Mouse (Mus musculus) liver, embryonic 11.5 days (tissue): Measurements from ENCODE around the gene Igfbp6. TPM values are rescaled to one million over a fixed set of nuclear protein-coding genes. Genes with fewer than 3 reads are reported as not detected.

Source experiments
- ATAC-seq: fragments of 200-750 bp; cut with Nextera tagmentation; replicated peaks from 2 replicates; pipeline ENCODE4 v1.8.0; 2017; ENCODE audit warnings: moderate number of reproducible peaks, mild to moderate bottlenecking, moderate TSS enrichment, moderate library complexity; ENCODE audit not compliant: low FRiP score
- DNase-seq: peaks from one replicate; pipeline ENCODE4 v3.0.0-alpha.2; 2017; ENCODE audit warnings: low spot score
- H3K27ac ChIP-seq: fragments of 300-500 bp; sonication (generic); 2 replicates; pipeline ENCODE4 v1.5.1; 2014; ENCODE audit warnings: mild to moderate bottlenecking, low read depth, low read length, control low read depth
- H3K27me3 ChIP-seq: fragments of 300-500 bp; sonication (generic); replicated peaks from 2 replicates; pipeline ENCODE4 v1.6.1; 2014; ENCODE audit warnings: low read length, mixed read lengths; ENCODE audit not compliant: control insufficient read depth, insufficient read depth
- H3K36me3 ChIP-seq: fragments of 300-500 bp; sonication (generic); 2 replicates; pipeline ENCODE4 v1.6.1; 2014; ENCODE audit warnings: mild to moderate bottlenecking, low read length, moderate library complexity, mixed read lengths; ENCODE audit not compliant: control insufficient read depth, insufficient read depth
- H3K4me1 ChIP-seq: fragments of 300-500 bp; sonication (generic); replicated peaks from 2 replicates; pipeline ENCODE4 v1.6.1; 2014; ENCODE audit warnings: low read length, mixed read lengths; ENCODE audit not compliant: control insufficient read depth, insufficient read depth
- H3K4me2 ChIP-seq: fragments of 300-500 bp; sonication (generic); 2 replicates; pipeline ENCODE4 v1.6.1; 2014; ENCODE audit warnings: mild to moderate bottlenecking, control low read depth, moderate library complexity
- H3K4me3 ChIP-seq: fragments of 300-500 bp; sonication (generic); 2 replicates; pipeline ENCODE4 v1.5.1; 2014; ENCODE audit warnings: low read depth, low read length, control low read depth
- H3K9ac ChIP-seq: fragments of 300-500 bp; sonication (generic); 2 replicates; pipeline ENCODE4 v1.6.1; 2014; ENCODE audit warnings: low read depth, low read length, control low read depth
- H3K9me3 ChIP-seq: fragments of 300-500 bp; sonication (generic); 2 replicates; pipeline ENCODE4 v1.6.1; 2016; ENCODE audit warnings: low read length, inconsistent platforms, mixed read lengths; ENCODE audit not compliant: control insufficient read depth
- WGBS: fragments of 180-500 bp; shearing (Covaris S2); extraction: QIAGEN DNeasy Blood & Tissue Kit; methylation state at CpG from one replicate; pipeline ENCODE4 v1.1.7; 2014; 5-methylcytosine and 5-hydroxymethylcytosine counted together
- polyA plus RNA-seq: library from polyadenylated mRNA; unstranded; fragments of >200 nt; fragmentation: Nextera tagmentation; extraction: Ambion mirVana; gene quantifications from 2 replicates; pipeline ENCODE4 v1.2.1, GENCODE M21; 2014

Igfbp6 gene
- polyA plus RNA-seq, 1 experiment from 2014 or later = 1.1 TPM

GRCm38 (mm10) chr15:102100996-102101671 is 43.0 kb upstream of the Igfbp6 start:
- DNase-seq = peak; percentile 61
- H3K27me3 ChIP-seq = peaks cover 6% of the 10 kb centered on the region
- H3K4me1 ChIP-seq = peaks cover 47% of the 10 kb centered on the region
- peaks cover 3% of the 10 kb centered on the region; the same call in 1 of the 2 replicates for H3K36me3 ChIP-seq
- 28% methylated on average over 10 of the region's 10 CpGs for WGBS
- ATAC-seq = 0 out of 2 replicates have a peak, but pooled peaks have one; percentile 13
- H3K9me3 ChIP-seq = no peaks in the 10 kb centered on the region
- H3K4me2 ChIP-seq = peak overlapping the region; percentile 98
- H3K9ac ChIP-seq = peak overlapping the region; percentile 66
- peak overlapping the region; percentile 70 for H3K27ac ChIP-seq
- H3K4me3 ChIP-seq = peak overlapping the region; percentile 61

GRCm38 (mm10) chr15:102101672-102102541 is 42.3 kb upstream of the Igfbp6 start:
- peaks cover 54% of the 10 kb centered on the region for H3K4me1 ChIP-seq
- no peaks in the 10 kb centered on the region for H3K36me3 ChIP-seq
- WGBS = 37% methylated on average over 11 of the region's 11 CpGs
- ATAC-seq = no peak
- H3K27ac ChIP-seq = peak overlapping the region; percentile 77
- H3K4me3 ChIP-seq = peak overlapping the region; percentile 36; the same call in 1 of the 2 replicates
- H3K4me2 ChIP-seq = peak overlapping the region; percentile 98
- no peak for DNase-seq
- H3K27me3 ChIP-seq = peaks cover 13% of the 10 kb centered on the region
- no peak overlapping the region for H3K9ac ChIP-seq
- no peaks in the 10 kb centered on the region for H3K9me3 ChIP-seq

GRCm38 (mm10) chr15:102102548-102103121 is 41.5 kb upstream of the Igfbp6 start:
- no peaks in the 10 kb centered on the region for H3K9me3 ChIP-seq
- peaks cover 60% of the 10 kb centered on the region for H3K4me1 ChIP-seq
- peaks cover 13% of the 10 kb centered on the region for H3K27me3 ChIP-seq
- H3K4me2 ChIP-seq = peak overlapping the region; percentile 98
- ATAC-seq (no peak), DNase-seq (no peak)
- H3K36me3 ChIP-seq = no peaks in the 10 kb centered on the region
- peak overlapping the region; percentile 77 for H3K27ac ChIP-seq
- WGBS = 33% methylated on average over 6 of the region's 6 CpGs
- peak overlapping the region; percentile 36 for H3K4me3 ChIP-seq
- peak overlapping the region; percentile 21 for H3K9ac ChIP-seq

GRCm38 (mm10) chr15:102103371-102103946 is 40.7 kb upstream of the Igfbp6 start:
- peak overlapping the region; percentile 21 for H3K9ac ChIP-seq
- peaks cover 62% of the 10 kb centered on the region for H3K4me1 ChIP-seq
- peak overlapping the region; percentile 98 for H3K4me2 ChIP-seq
- no peaks in the 10 kb centered on the region for H3K36me3 ChIP-seq
- DNase-seq (no peak), ATAC-seq (no peak)
- peaks cover 13% of the 10 kb centered on the region for H3K27me3 ChIP-seq
- H3K9me3 ChIP-seq = no peaks in the 10 kb centered on the region
- H3K4me3 ChIP-seq = peak overlapping the region; percentile 36
- peak overlapping the region; percentile 77 for H3K27ac ChIP-seq
- 12% methylated on average over 14 of the region's 14 CpGs for WGBS

GRCm38 (mm10) chr15:102103947-102104555 is 40.1 kb upstream of the Igfbp6 start:
- peak overlapping the region; percentile 36 for H3K4me3 ChIP-seq
- peaks cover 13% of the 10 kb centered on the region for H3K27me3 ChIP-seq
- no peak for ATAC-seq
- no peak overlapping the region; the same call in 1 of the 2 replicates for H3K9ac ChIP-seq
- H3K9me3 ChIP-seq = no peaks in the 10 kb centered on the region
- no peak for DNase-seq
- WGBS = 33% methylated on average over 12 of the region's 12 CpGs
- no peaks in the 10 kb centered on the region for H3K36me3 ChIP-seq
- peak overlapping the region; percentile 98 for H3K4me2 ChIP-seq
- H3K27ac ChIP-seq = peak overlapping the region; percentile 77; the same call in 1 of the 2 replicates
- peaks cover 62% of the 10 kb centered on the region for H3K4me1 ChIP-seq

- Histone ChIP-seq H3K27me3 (peaks cover 13% of the 10 kb centered on the region), H3K9me3 (no peaks in the 10 kb centered on the region), H3K36me3 (peaks cover under 1% of the 10 kb centered on the region; the same call in 1 of the 2 replicates), H3K4me3 (no peak overlapping the region), H3K4me2 (no peak overlapping the region; the same call in 1 of the 2 replicates), H3K4me1 (peaks cover 57% of the 10 kb centered on the region), H3K27ac (no peak overlapping the region), H3K9ac (no peak overlapping the region)
- ATAC-seq (no peak), DNase-seq (no peak)
- 59% methylated on average over 5 of the region's 5 CpGs for WGBS
These were observed 38.8 kb upstream of the Igfbp6 start for GRCm38 (mm10) chr15:102105360-102105759.

- Histone ChIP-seq H3K4me2 (peak overlapping the region; percentile 59), H3K4me1 (peaks cover 50% of the 10 kb centered on the region), H3K9ac (no peak overlapping the region), H3K9me3 (no peaks in the 10 kb centered on the region), H3K4me3 (peak overlapping the region; percentile 13; the same call in 1 of the 2 replicates), H3K27me3 (peaks cover 13% of the 10 kb centered on the region), H3K36me3 (peaks cover 3% of the 10 kb centered on the region; the same call in 1 of the 2 replicates), H3K27ac (no peak overlapping the region)
- DNase-seq (no peak), ATAC-seq (no peak)
- 28% methylated on average over 18 of the region's 18 CpGs for WGBS
These were observed 38.1 kb upstream of the Igfbp6 start for GRCm38 (mm10) chr15:102105764-102106730.
